Mouse (Mus musculus) megakaryocyte progenitor cell, adult 5-6 weeks (primary cell): ENCODE results near the gene Rcan2. TPM values are rescaled to one million over a fixed set of nuclear protein-coding genes. Genes with fewer than 3 reads are reported as not detected.

Source experiments
- ATAC-seq: replicated peaks from 2 replicates; pipeline ENCODE4 v1.8.0; 2016; ENCODE audit warnings: mild to moderate bottlenecking, moderate TSS enrichment, inconsistent platforms; ENCODE audit not compliant: poor library complexity
- total RNA-seq, 2 experiments: library from RNA; stranded (forward) in 1 of 2; stranded (reverse) in 1 of 2; fragments of 157-497, 149-512 nt in 1 of 2; fragments of 200-1000 nt in 1 of 2; gene quantifications; 2 replicates each; pipeline versions ENCODE4 v1.2.3 to v1.2.4; 2015 to 2017

Gene Rcan2
- total RNA-seq, 2 experiments from 2014 or later, result not detected

- ATAC-seq, result no peak
Observed at GRCm38 (mm10) chr17:44071680-44072079, 270.5 kb downstream of the Rcan2 start.

GRCm38 (mm10) chr17:44075601-44076000, 274.4 kb downstream of the Rcan2 start:
- no peak for ATAC-seq

GRCm38 (mm10) chr17:44076051-44076680, 275.0 kb downstream of the Rcan2 start:
- ATAC-seq, result peak; percentile 69

GRCm38 (mm10) chr17:44077146-44077842, 276.1 kb downstream of the Rcan2 start:
- ATAC-seq, result 0 out of 2 replicates have a peak, but pooled peaks have one; percentile 2

- 0 out of 2 replicates have a peak, but pooled peaks have one; percentile 7 for ATAC-seq
Observed at GRCm38 (mm10) chr17:44077843-44078160, 276.7 kb downstream of the Rcan2 start.

- peak; percentile 91 for ATAC-seq
Observed at GRCm38 (mm10) chr17:44078631-44079350, 277.6 kb downstream of the Rcan2 start, which contains the start of gene Enpp5. Gene Enpp5 (plus strand): TSS chr17:44078813.

GRCm38 (mm10) chr17:44083156-44083555, 282.0 kb downstream of the Rcan2 start:
- ATAC-seq, result peak; percentile 10; the same call in 1 of the 2 replicates

- ATAC-seq, result peak; percentile 59
Observed at GRCm38 (mm10) chr17:44088226-44088625, 287.1 kb downstream of the Rcan2 start.

Other genes with a start within 250 kb of the Rcan2 start
- 1.3 and 2.0 TPM in 2 replicates for gene Pla2g7, start 233.3 kb upstream of the Rcan2 start, total RNA-seq (2015)
- gene Pla2g7, start 233.3 kb upstream of the Rcan2 start, total RNA-seq (2017), result 0.88 and 3.2 TPM in 2 replicates
- not detected in 2 replicates for gene Tdrd6, start 171.1 kb upstream of the Rcan2 start, total RNA-seq (2015)
- not detected in 2 replicates for gene Tdrd6, start 171.1 kb upstream of the Rcan2 start, total RNA-seq (2017)
- 1.6 and 2.5 TPM in 2 replicates for gene Slc25a27, start 134.1 kb upstream of the Rcan2 start, total RNA-seq (2015)
- gene Slc25a27, start 134.1 kb upstream of the Rcan2 start, total RNA-seq (2017), result 0.29 and 4.1 TPM in 2 replicates
- 2.1 and 2.6 TPM in 2 replicates for gene Cyp39a1, start 133.9 kb upstream of the Rcan2 start, total RNA-seq (2015)
- gene Cyp39a1, start 133.9 kb upstream of the Rcan2 start, total RNA-seq (2017), result 3.7 and 4.1 TPM in 2 replicates